Mouse (Mus musculus) lung, postnatal 0 days (tissue): ENCODE measurements around the gene Pacsin2. TPM values are rescaled to one million over a fixed set of nuclear protein-coding genes. Genes with fewer than 3 reads are reported as not detected.
"Not testable (repeated sequence)": the region's sequence is repeated elsewhere in the genome, so short reads cannot be mapped to it uniquely, and the experiment has no call there.

Source experiments
- ATAC-seq: fragments of 200-750 bp; cut with Nextera tagmentation; 2 replicates; pipeline ENCODE4 v1.8.0; 2017; ENCODE audit warnings: moderate library complexity
- DNase-seq: peaks from one replicate; pipeline ENCODE4 v3.0.0-alpha.2; 2016; ENCODE audit warnings: low spot score
- H3K27ac ChIP-seq: fragments of 300-500 bp; sonication (generic); 2 replicates; pipeline ENCODE4 v1.5.1; 2014; ENCODE audit warnings: antibody characterized with exemption, mild to moderate bottlenecking, low read length, mixed read lengths
- H3K27me3 ChIP-seq: fragments of 300-500 bp; sonication (generic); replicated peaks from 2 replicates; pipeline ENCODE4 v1.6.1; 2014; ENCODE audit warnings: low read length, mixed read lengths; ENCODE audit not compliant: insufficient read depth
- H3K36me3 ChIP-seq: fragments of 300-500 bp; sonication (generic); 2 replicates; pipeline ENCODE4 v1.6.1; 2014; ENCODE audit warnings: low read length, mixed read lengths; ENCODE audit not compliant: insufficient read depth
- H3K4me1 ChIP-seq: fragments of 300-500 bp; sonication (generic); 2 replicates; pipeline ENCODE4 v1.6.1; 2014; ENCODE audit warnings: antibody characterized with exemption, low read depth, low read length, mixed read lengths; ENCODE audit not compliant: insufficient read depth
- H3K4me2 ChIP-seq: fragments of 300-500 bp; sonication (generic); replicated peaks from 2 replicates; pipeline ENCODE4 v1.6.1; 2014; ENCODE audit warnings: low read depth, mild to moderate bottlenecking, low read length, moderate library complexity, mixed read lengths
- H3K4me3 ChIP-seq: fragments of 300-500 bp; sonication (generic); 2 replicates; pipeline ENCODE4 v1.5.1; 2014; ENCODE audit warnings: low read depth, low read length
- H3K9ac ChIP-seq: fragments of 300-500 bp; sonication (generic); replicated peaks from 2 replicates; pipeline ENCODE4 v1.6.1; 2014; ENCODE audit warnings: low read depth, mild to moderate bottlenecking
- H3K9me3 ChIP-seq: fragments of 300-500 bp; sonication (generic); 2 replicates; pipeline ENCODE4 v1.6.1; 2016; ENCODE audit warnings: low read length, mixed read lengths
- CTCF ChIP-seq: IDR thresholded peaks from 2 replicates; pipeline ENCODE4 v1.5.1; 2016; ENCODE audit warnings: antibody characterized with exemption, mild to moderate bottlenecking
- EP300 ChIP-seq: IDR thresholded peaks from 2 replicates; pipeline ENCODE4 v1.6.1; 2016; ENCODE audit warnings: antibody characterized with exemption, mild to moderate bottlenecking, control low read depth
- WGBS: fragments of 180-500 bp; shearing (Covaris S2); extraction: QIAGEN DNeasy Blood & Tissue Kit; methylation state at CpG from one replicate; pipeline ENCODE4 v1.1.7; 2014; 5-methylcytosine and 5-hydroxymethylcytosine counted together
- polyA plus RNA-seq: library from polyadenylated mRNA; unstranded; fragments of >200 nt; fragmentation: Nextera tagmentation; extraction: Ambion mirVana; gene quantifications from 2 replicates; pipeline ENCODE4 v1.2.1, GENCODE M21; 2015

The Pacsin2 gene
- polyA plus RNA-seq = 46.7 and 51.7 TPM in 2 replicates

- DNase-seq = peak; percentile 100
- H3K4me3 ChIP-seq = peak within 1 kb of the TSS; percentile 75
- H3K4me2 ChIP-seq = peak within 1 kb of the TSS; percentile 91
- TF ChIP-seq EP300 (0 out of 2 replicates have a peak, but pooled peaks have one; percentile 39), CTCF (no peak)
- no peaks in the 10 kb centered on the region for H3K4me1 ChIP-seq
- H3K9ac ChIP-seq = peak within 1 kb of the TSS; percentile 82
- H3K9me3 ChIP-seq = no peaks in the 10 kb centered on the region
- peak within 1 kb of the TSS; percentile 90 for H3K27ac ChIP-seq
- no peaks in the 10 kb centered on the region for H3K27me3 ChIP-seq
- WGBS = under 1% methylated on average over 83 of the region's 88 CpGs
- H3K36me3 ChIP-seq = no peaks in the 10 kb centered on the region
- peak; percentile 99 for ATAC-seq
Observed at GRCm38 (mm10) chr15:83464083-83464904, at the start of gene Pacsin2. Gene Pacsin2, minus strand, starts transcription at chr15:83464606.

GRCm38 (mm10) chr15:83512489-83513281 is 48.3 kb upstream of the Pacsin2 start:
- no peak for DNase-seq
- TF ChIP-seq EP300 (no peak), CTCF (no peak)
- Histone ChIP-seq H3K27ac (no peak overlapping the region), H3K4me2 (no peak overlapping the region), H3K9me3 (no peaks in the 10 kb centered on the region), H3K36me3 (no peaks in the 10 kb centered on the region), H3K4me3 (no peak overlapping the region), H3K9ac (no peak overlapping the region), H3K27me3 (no peaks in the 10 kb centered on the region), H3K4me1 (peaks cover 3% of the 10 kb centered on the region; the same call in 1 of the 2 replicates)
- WGBS = 60% methylated on average over 13 of the region's 13 CpGs
- ATAC-seq = no peak

- DNase-seq (peak; percentile 98), ATAC-seq (peak; percentile 99)
- TF ChIP-seq CTCF (no peak), EP300 (no peak)
- no peaks in the 10 kb centered on the region for H3K9me3 ChIP-seq
- peak within 1 kb of the TSS; percentile 90 for H3K4me2 ChIP-seq
- peaks cover 3% of the 10 kb centered on the region; the same call in 1 of the 2 replicates for H3K4me1 ChIP-seq
- H3K9ac ChIP-seq = peak within 1 kb of the TSS; percentile 36; the same call in 1 of the 2 replicates
- H3K27ac ChIP-seq = peak within 1 kb of the TSS; percentile 32; the same call in 1 of the 2 replicates
- no peaks in the 10 kb centered on the region for H3K36me3 ChIP-seq
- peak within 1 kb of the TSS; percentile 52 for H3K4me3 ChIP-seq
- 9% methylated on average over 41 of the region's 41 CpGs for WGBS
- no peaks in the 10 kb centered on the region for H3K27me3 ChIP-seq
Observed at GRCm38 (mm10) chr15:83510805-83511405, 46.5 kb upstream of the Pacsin2 start, which contains the start of gene Ttll1. Gene Ttll1, minus strand, starts transcription at chr15:83510893.

GRCm38 (mm10) chr15:83509950-83510804 is 45.8 kb upstream of the Pacsin2 start:
- H3K36me3 ChIP-seq = no peaks in the 10 kb centered on the region
- ATAC-seq = peak; percentile 46
- H3K4me1 ChIP-seq = peaks cover 3% of the 10 kb centered on the region; the same call in 1 of the 2 replicates
- peak overlapping the region; percentile 90 for H3K4me2 ChIP-seq
- WGBS = 23% methylated on average over 17 of the region's 17 CpGs
- H3K27ac ChIP-seq = peak overlapping the region; percentile 32; the same call in 1 of the 2 replicates
- H3K9ac ChIP-seq = peak overlapping the region; percentile 36; the same call in 1 of the 2 replicates
- H3K27me3 ChIP-seq = no peaks in the 10 kb centered on the region
- DNase-seq = peak; percentile 32
- H3K4me3 ChIP-seq = peak overlapping the region; percentile 52
- no peaks in the 10 kb centered on the region for H3K9me3 ChIP-seq
- TF ChIP-seq EP300 = no peak
- TF ChIP-seq CTCF = peak; percentile 44

- not testable (repeated sequence) for H3K4me2 ChIP-seq, H3K27ac ChIP-seq, H3K36me3 ChIP-seq, H3K9ac ChIP-seq, DNase-seq, H3K9me3 ChIP-seq, H3K27me3 ChIP-seq, H3K4me3 ChIP-seq, H3K4me1 ChIP-seq, ATAC-seq
- WGBS = 79% methylated on average over 6 of the region's 6 CpGs
Observed at GRCm38 (mm10) chr15:83501483-83501882, 37.1 kb upstream of the Pacsin2 start.
